Mouse (Mus musculus): ENCODE results near the gene Gdf1. TPM values are rescaled to one million over a fixed set of nuclear protein-coding genes. Genes with fewer than 3 reads are reported as not detected.

The Gdf1 gene
- polyA plus RNA-seq, 1 experiment from 2014 or later, result 4.4 TPM

- WGBS, result 1% methylated on average over 53 of the region's 53 CpGs
- Histone ChIP-seq H3K4me1 (peaks cover 30% of the 10 kb centered on the region), H3K27ac (no peak overlapping the region), H3K36me3 (no peaks in the 10 kb centered on the region), H3K4me2 (replicated peaks) (peak overlapping the region; percentile 51), H3K9me3 (replicated peaks) (no peaks in the 10 kb centered on the region), H3K9ac (no peak overlapping the region; the same call in 1 of the 2 replicates), H3K27me3 (peaks cover 90% of the 10 kb centered on the region), H3K4me3 (peak overlapping the region; percentile 36)
- ATAC-seq (ENCODE audit: low FRiP score), result peak; percentile 66
Measured at GRCm38 (mm10) chr8:70374318-70374927, 44.8 kb downstream of the Gdf1 start.

- 0 out of 2 replicates have a peak, but pooled peaks have one; percentile 1 for ATAC-seq (ENCODE audit: low FRiP score)
- H3K9ac ChIP-seq, result no peak overlapping the region
- H3K4me2 ChIP-seq (replicated peaks), result no peak overlapping the region
- peak overlapping the region; percentile 36 for H3K4me3 ChIP-seq
- no peaks in the 10 kb centered on the region for H3K36me3 ChIP-seq
- H3K9me3 ChIP-seq (replicated peaks), result no peaks in the 10 kb centered on the region
- no peak overlapping the region for H3K27ac ChIP-seq
- H3K27me3 ChIP-seq, result peaks cover 94% of the 10 kb centered on the region
- WGBS, result 8% methylated on average over 35 of the region's 35 CpGs
- peaks cover 30% of the 10 kb centered on the region for H3K4me1 ChIP-seq
Measured at GRCm38 (mm10) chr8:70375212-70375859, 45.7 kb downstream of the Gdf1 start.

- Histone ChIP-seq H3K4me2 (replicated peaks) (no peak overlapping the region; the same call in 1 of the 2 replicates), H3K4me1 (peaks cover 30% of the 10 kb centered on the region), H3K4me3 (no peak overlapping the region), H3K27me3 (peaks cover 92% of the 10 kb centered on the region), H3K9ac (0 out of 2 replicates have a peak overlapping the region, but pooled peaks have one; percentile 23), H3K36me3 (no peaks in the 10 kb centered on the region), H3K27ac (no peak overlapping the region), H3K9me3 (replicated peaks) (no peaks in the 10 kb centered on the region)
- 7% methylated on average over 37 of the region's 37 CpGs for WGBS
- ATAC-seq (ENCODE audit: low FRiP score), result no peak
Measured at GRCm38 (mm10) chr8:70376275-70376741, 46.7 kb downstream of the Gdf1 start.

GRCm38 (mm10) chr8:70377049-70377448, 47.4 kb downstream of the Gdf1 start:
- no peak overlapping the region for H3K27ac ChIP-seq
- H3K9me3 ChIP-seq (replicated peaks), result no peaks in the 10 kb centered on the region
- ATAC-seq (ENCODE audit: low FRiP score), result no peak
- H3K9ac ChIP-seq, result no peak overlapping the region
- H3K27me3 ChIP-seq, result peaks cover 86% of the 10 kb centered on the region
- H3K36me3 ChIP-seq, result no peaks in the 10 kb centered on the region
- no peak overlapping the region for H3K4me2 ChIP-seq (replicated peaks)
- H3K4me1 ChIP-seq, result peaks cover 30% of the 10 kb centered on the region
- no peak overlapping the region for H3K4me3 ChIP-seq
- WGBS, result 18% methylated on average over 15 of the region's 15 CpGs

- H3K4me2 ChIP-seq (replicated peaks), result no peak overlapping the region
- no peaks in the 10 kb centered on the region for H3K9me3 ChIP-seq (replicated peaks)
- H3K27ac ChIP-seq, result no peak overlapping the region
- 88% methylated on average over 12 of the region's 12 CpGs for WGBS
- H3K36me3 ChIP-seq, result peaks cover 3% of the 10 kb centered on the region
- peaks cover 13% of the 10 kb centered on the region for H3K4me1 ChIP-seq
- H3K9ac ChIP-seq, result no peak overlapping the region
- H3K4me3 ChIP-seq, result no peak overlapping the region
- H3K27me3 ChIP-seq, result peaks cover 60% of the 10 kb centered on the region
- ATAC-seq (ENCODE audit: low FRiP score), result no peak
Measured at GRCm38 (mm10) chr8:70380069-70380468, 50.5 kb downstream of the Gdf1 start.

Other genes with a start within 250 kb of the Gdf1 start
- gene Hapln4, start 246.4 kb upstream of the Gdf1 start, polyA plus RNA-seq (2016; fragmentation: Nextera tagmentation; extraction: Ambion mirVana), result 0.34 and 0.81 TPM in 2 replicates
- gene Ncan, start 208.9 kb upstream of the Gdf1 start, polyA plus RNA-seq (2016; fragmentation: Nextera tagmentation; extraction: Ambion mirVana), result 92.0 and 107 TPM in 2 replicates
- 24.7 and 27.2 TPM in 2 replicates for gene Nr2c2ap, start 198.5 kb upstream of the Gdf1 start, polyA plus RNA-seq (2016; fragmentation: Nextera tagmentation; extraction: Ambion mirVana)
- 17.0 and 21.0 TPM in 2 replicates for gene Rfxank, start 190.7 kb upstream of the Gdf1 start, polyA plus RNA-seq (2016; fragmentation: Nextera tagmentation; extraction: Ambion mirVana)
- gene Borcs8, start 190.3 kb upstream of the Gdf1 start, polyA plus RNA-seq (2016; fragmentation: Nextera tagmentation; extraction: Ambion mirVana), result 38.2 and 42.1 TPM in 2 replicates
- 0.32 and 0.70 TPM in 2 replicates for gene Mef2b, start 190.1 kb upstream of the Gdf1 start, polyA plus RNA-seq (2016; fragmentation: Nextera tagmentation; extraction: Ambion mirVana)
- 43.9 and 47.9 TPM in 2 replicates for gene Tmem161a, start 157.5 kb upstream of the Gdf1 start, polyA plus RNA-seq (2016; fragmentation: Nextera tagmentation; extraction: Ambion mirVana)
- 4.3 and 5.3 TPM in 2 replicates for gene Slc25a42, start 117.5 kb upstream of the Gdf1 start, polyA plus RNA-seq (2016; fragmentation: Nextera tagmentation; extraction: Ambion mirVana)
- gene Sugp2, start 95.6 kb upstream of the Gdf1 start, polyA plus RNA-seq (2016; fragmentation: Nextera tagmentation; extraction: Ambion mirVana), result 72.0 and 75.8 TPM in 2 replicates
- gene Armc6, start 95.4 kb upstream of the Gdf1 start, polyA plus RNA-seq (2016; fragmentation: Nextera tagmentation; extraction: Ambion mirVana), result 48.4 and 49.2 TPM in 2 replicates
- gene Homer3, start 47.0 kb upstream of the Gdf1 start, polyA plus RNA-seq (2016; fragmentation: Nextera tagmentation; extraction: Ambion mirVana), result 80.7 and 81.1 TPM in 2 replicates
- gene Ddx49, start 27.3 kb upstream of the Gdf1 start, polyA plus RNA-seq (2016; fragmentation: Nextera tagmentation; extraction: Ambion mirVana), result 49.9 and 50.8 TPM in 2 replicates
- gene Cope, start 27.3 kb upstream of the Gdf1 start, polyA plus RNA-seq (2016; fragmentation: Nextera tagmentation; extraction: Ambion mirVana), result 216 and 260 TPM in 2 replicates
- gene Cers1, start 14.0 kb upstream of the Gdf1 start, polyA plus RNA-seq (2016; fragmentation: Nextera tagmentation; extraction: Ambion mirVana), result 16.3 and 17.8 TPM in 2 replicates
- gene Upf1, start 23.5 kb downstream of the Gdf1 start, polyA plus RNA-seq (2016; fragmentation: Nextera tagmentation; extraction: Ambion mirVana), result 34.2 and 34.3 TPM in 2 replicates
- 1.2 and 3.0 TPM in 2 replicates for gene Comp, start 43.7 kb downstream of the Gdf1 start, polyA plus RNA-seq (2016; fragmentation: Nextera tagmentation; extraction: Ambion mirVana)
- 24.6 and 27.1 TPM in 2 replicates for gene Crtc1, start 109.8 kb downstream of the Gdf1 start, polyA plus RNA-seq (2016; fragmentation: Nextera tagmentation; extraction: Ambion mirVana)
- 22.2 and 23.9 TPM in 2 replicates for gene Klhl26, start 147.2 kb downstream of the Gdf1 start, polyA plus RNA-seq (2016; fragmentation: Nextera tagmentation; extraction: Ambion mirVana)
- 27.0 and 29.2 TPM in 2 replicates for gene Tmem59l, start 157.5 kb downstream of the Gdf1 start, polyA plus RNA-seq (2016; fragmentation: Nextera tagmentation; extraction: Ambion mirVana)
- gene Crlf1, start 163.3 kb downstream of the Gdf1 start, polyA plus RNA-seq (2016; fragmentation: Nextera tagmentation; extraction: Ambion mirVana), result 3.3 and 4.2 TPM in 2 replicates
- gene Rex1bd, start 176.9 kb downstream of the Gdf1 start, polyA plus RNA-seq (2016; fragmentation: Nextera tagmentation; extraction: Ambion mirVana), result 118 TPM in 2 replicates
- gene Uba52, start 181.0 kb downstream of the Gdf1 start, polyA plus RNA-seq (2016; fragmentation: Nextera tagmentation; extraction: Ambion mirVana), result 633 and 755 TPM in 2 replicates
- gene Fkbp8, start 197.9 kb downstream of the Gdf1 start, polyA plus RNA-seq (2016; fragmentation: Nextera tagmentation; extraction: Ambion mirVana), result 313 and 334 TPM in 2 replicates
- 47.1 and 48.5 TPM in 2 replicates for gene Kxd1, start 198.1 kb downstream of the Gdf1 start, polyA plus RNA-seq (2016; fragmentation: Nextera tagmentation; extraction: Ambion mirVana)
- 19.0 and 19.4 TPM in 2 replicates for gene Ell, start 209.6 kb downstream of the Gdf1 start, polyA plus RNA-seq (2016; fragmentation: Nextera tagmentation; extraction: Ambion mirVana)

Data from hindbrain, embryonic 12.5 days (tissue).